21 mouse cellular contexts compared by ENCODE assay signal in genomic region chr5:35011156-35011923, GRCm38 (mm10). TPM values are rescaled to one million over a fixed set of nuclear protein-coding genes. Genes with fewer than 3 reads are reported as not detected.
"Had no signal": no experiment of that assay in that cellular context is flagged by ENCODE, and none has a peak within 500 bp of the region (broad histone marks: within the 10 kb centered on the region; RNA-seq: fewer than 3 reads in every experiment).

No protein-coding gene starts in this region.

- H3K9ac ChIP-seq: kidney, embryonic 15.5 days; liver, embryonic 13.5 days; midbrain, embryonic 12.5 days; midbrain, embryonic 15.5 days; neural tube, embryonic 13.5 days; stomach, embryonic 15.5 days had no signal

- H3K9me3 ChIP-seq: kidney, embryonic 15.5 days; liver, embryonic 13.5 days; midbrain, embryonic 12.5 days; midbrain, embryonic 15.5 days; neural tube, embryonic 13.5 days; stomach, embryonic 15.5 days had no signal

- H3K4me3 ChIP-seq: kidney, embryonic 15.5 days; liver, embryonic 13.5 days; midbrain, embryonic 12.5 days; midbrain, embryonic 15.5 days; myocyte; neural tube, embryonic 13.5 days; stomach, embryonic 15.5 days had no signal

- H3K4me2 ChIP-seq: kidney, embryonic 15.5 days; liver, embryonic 13.5 days; midbrain, embryonic 12.5 days; midbrain, embryonic 15.5 days; neural tube, embryonic 13.5 days; stomach, embryonic 15.5 days had no signal

- H3K36me3 ChIP-seq: midbrain, embryonic 15.5 days; stomach, embryonic 15.5 days had no signal

- ATAC-seq: midbrain, embryonic 15.5 days had no signal

- H3K27me3 ChIP-seq: kidney, embryonic 15.5 days; liver, embryonic 13.5 days; midbrain, embryonic 12.5 days; midbrain, embryonic 15.5 days; neural tube, embryonic 13.5 days; stomach, embryonic 15.5 days had no signal

- DNase-seq: kidney, adult 8-10 months; kidney, postnatal 10 days; kidney, postnatal 36 days; liver, embryonic 13.5 days; lung, adult 2 months; lung, postnatal 14 days; lung, postnatal 4 days; right cerebral cortex, adult 18-20 months; right cerebral cortex, postnatal 14 days; spleen, adult 18-20 months; thymus, postnatal 25 days had no signal

- H3K27ac ChIP-seq: kidney, embryonic 15.5 days; liver, embryonic 13.5 days; midbrain, embryonic 12.5 days; midbrain, embryonic 15.5 days; neural tube, embryonic 13.5 days; stomach, embryonic 15.5 days had no signal

- H3K4me1 ChIP-seq: stomach, embryonic 15.5 days had no signal

RNA-seq across cellular contexts. Expression of gene Hgfac, which starts 30.0 kb away (rescaled TPM):
- total RNA-seq: monocyte, adult 5-6 weeks; neutrophil, adult 5-6 weeks had no signal

RNA-seq across cellular contexts. Expression of gene Dok7, which starts 45.2 kb away (rescaled TPM):
- total RNA-seq: liver, adult 2 months; megakaryocyte-erythroid progenitor cell, adult 5-6 weeks; monocyte, adult 5-6 weeks; neutrophil, adult 5-6 weeks had no signal
- polyA plus RNA-seq: liver, adult 2 months had no signal
